Mouse (Mus musculus): ENCODE measurements at regions not wholly inside any gene's neighbourhood (a gene's known extent, or its start where the extent isn't known, plus 50 kb on each side); places are given as distances from the start of the nearest gene placed in this dataset.
"Not testable (repeated sequence)": the region's sequence is repeated elsewhere in the genome, so short reads cannot be mapped to it uniquely, and the experiment has no call there.

DNA sequence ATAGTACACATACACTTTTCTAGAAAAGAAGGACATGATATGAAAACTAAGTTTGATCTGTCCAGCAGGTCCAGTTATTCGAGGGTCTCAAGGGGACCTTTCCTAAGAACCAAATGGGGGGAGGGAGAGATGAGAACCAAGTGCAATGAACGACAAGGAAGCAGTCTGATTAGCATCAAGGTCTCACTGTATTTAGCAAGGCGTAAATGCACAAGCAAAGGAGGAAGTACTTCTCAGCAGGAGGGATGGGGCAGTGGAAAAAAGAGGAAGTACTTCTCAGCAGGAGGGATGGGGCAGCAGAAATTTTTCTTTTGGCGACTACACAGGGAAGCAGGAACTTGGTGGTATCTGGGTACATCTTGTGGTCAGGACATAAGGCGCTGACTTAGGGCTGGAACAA lies 545.5 kb downstream of the Serpinb8 start:
- H3K4me3 ChIP-seq (replicated peaks; ENCODE audit: low read length); H3K27ac ChIP-seq; H3K4me2 ChIP-seq (replicated peaks); H3K27me3 ChIP-seq (ENCODE audit: control insufficient read depth, insufficient read depth, low read length); ATAC-seq (ENCODE audit: low FRiP score); H3K4me1 ChIP-seq (replicated peaks; ENCODE audit: control insufficient read depth, insufficient read depth, low read length); H3K9ac ChIP-seq; H3K36me3 ChIP-seq (replicated peaks; ENCODE audit: control insufficient read depth, insufficient read depth); DNase-seq (ENCODE audit: low spot score); H3K9me3 ChIP-seq (ENCODE audit: control insufficient read depth, low read length): not testable (repeated sequence)
- WGBS: 76% methylated on average over 5 of the region's 5 CpGs

DNA sequence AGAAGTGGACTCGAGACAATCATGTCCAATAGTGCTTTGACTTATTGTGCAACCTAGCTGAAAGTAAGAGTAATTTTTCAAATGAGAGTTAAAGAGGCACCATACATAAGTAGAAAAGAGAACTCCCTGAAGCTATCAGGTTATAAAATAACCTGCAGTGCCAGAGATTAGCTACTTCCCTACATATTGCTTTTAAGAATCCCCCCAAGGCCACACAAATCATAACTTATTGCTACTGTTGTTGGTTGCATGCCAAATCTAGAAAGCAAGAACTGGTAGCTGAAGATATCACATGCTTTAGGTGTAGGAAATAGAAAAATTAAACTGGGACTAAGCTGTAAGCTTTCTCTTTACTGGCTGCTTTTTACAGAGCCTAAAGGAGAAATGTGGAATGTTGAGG lies 554.3 kb downstream of the Serpinb8 start:
- Histone ChIP-seq H3K4me1 (replicated peaks; ENCODE audit: control insufficient read depth, insufficient read depth, low read length) (no peaks in the 10 kb centered on the region), H3K4me2 (replicated peaks) (no peak overlapping the region), H3K27me3 (ENCODE audit: control insufficient read depth, insufficient read depth, low read length) (no peaks in the 10 kb centered on the region), H3K9ac (no peak overlapping the region), H3K27ac (no peak overlapping the region), H3K36me3 (replicated peaks; ENCODE audit: control insufficient read depth, insufficient read depth) (no peaks in the 10 kb centered on the region), H3K4me3 (replicated peaks; ENCODE audit: low read length) (no peak overlapping the region), H3K9me3 (ENCODE audit: control insufficient read depth, low read length) (no peaks in the 10 kb centered on the region)
- 81% methylated on average over 1 of the region's 1 CpGs for WGBS
- ATAC-seq (ENCODE audit: low FRiP score) (no peak), DNase-seq (ENCODE audit: low spot score) (no peak)

DNA sequence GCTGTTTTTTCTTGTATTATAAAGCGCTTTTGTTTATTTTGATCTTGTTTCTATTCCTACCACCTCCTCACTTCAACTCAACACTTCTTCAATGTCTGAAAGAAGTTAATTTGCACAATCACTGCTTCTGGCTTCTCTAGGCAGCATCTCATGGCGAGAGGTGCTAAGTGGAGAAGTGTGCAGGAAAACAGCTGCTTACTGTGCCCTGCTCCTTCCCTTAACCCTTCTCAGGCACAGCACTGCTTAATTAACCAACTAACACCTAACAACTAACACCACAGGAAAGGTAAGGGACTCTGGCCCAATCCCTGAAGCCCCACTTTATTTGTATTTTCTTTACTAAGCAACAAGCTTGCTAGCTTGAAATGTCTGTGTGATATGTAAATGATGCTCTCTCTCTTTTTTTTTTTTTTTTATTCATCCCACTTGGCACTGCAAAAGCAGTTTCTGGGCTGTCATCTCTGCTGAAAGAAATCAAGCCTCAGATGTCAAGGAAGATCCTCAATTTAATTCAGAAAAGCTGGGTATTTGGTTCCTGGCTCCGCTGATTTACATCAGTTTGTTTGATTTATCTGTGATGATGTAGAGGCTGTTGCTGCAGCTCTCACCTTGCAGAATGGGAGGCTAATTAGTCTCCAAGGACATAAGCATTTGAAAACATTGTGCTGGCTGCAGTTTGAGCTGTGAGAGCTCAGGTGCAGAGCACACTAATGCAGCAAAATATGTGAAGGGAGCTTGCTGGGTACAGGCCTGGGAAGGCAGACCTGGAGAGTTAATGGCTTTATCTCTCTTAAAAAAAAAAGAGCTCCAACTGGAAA lies 591.8 kb downstream of the Serpinb8 start:
- H3K4me3 ChIP-seq (replicated peaks; ENCODE audit: low read length): no peak overlapping the region
- H3K9me3 ChIP-seq (ENCODE audit: control insufficient read depth, low read length): no peaks in the 10 kb centered on the region
- DNase-seq (ENCODE audit: low spot score): peak; percentile 32
- no peak overlapping the region for H3K4me2 ChIP-seq (replicated peaks)
- WGBS: 45% methylated on average over 3 of the region's 3 CpGs
- no peak overlapping the region for H3K9ac ChIP-seq
- no peaks in the 10 kb centered on the region for H3K27me3 ChIP-seq (ENCODE audit: control insufficient read depth, insufficient read depth, low read length)
- H3K4me1 ChIP-seq (replicated peaks; ENCODE audit: control insufficient read depth, insufficient read depth, low read length): 0 out of 2 replicates have a peak, but pooled peaks cover 5% of the 10 kb centered on the region
- ATAC-seq (ENCODE audit: low FRiP score): peak; percentile 62
- H3K27ac ChIP-seq: 0 out of 2 replicates have a peak overlapping the region, but pooled peaks have one; percentile 44
- H3K36me3 ChIP-seq (replicated peaks; ENCODE audit: control insufficient read depth, insufficient read depth): no peaks in the 10 kb centered on the region

DNA sequence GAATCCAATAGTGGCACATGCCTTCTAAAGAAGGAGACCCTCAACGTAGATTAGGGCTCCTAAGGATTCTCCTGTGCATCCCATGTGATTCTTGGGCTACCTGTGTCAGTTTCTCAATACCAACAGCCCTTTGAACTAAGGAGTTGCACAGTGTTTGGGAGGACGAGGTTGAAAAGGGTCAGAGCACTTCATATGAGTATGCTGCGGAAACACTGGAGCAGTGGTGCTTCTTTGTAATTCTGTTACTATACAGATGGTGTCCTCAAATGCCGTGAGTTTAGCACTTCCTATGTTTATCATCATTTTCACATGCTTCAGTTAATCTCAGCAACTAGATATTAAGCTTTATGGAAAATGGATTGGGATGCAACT lies 592.3 kb downstream of the Serpinb8 start:
- ATAC-seq (ENCODE audit: low FRiP score): no peak

DNA sequence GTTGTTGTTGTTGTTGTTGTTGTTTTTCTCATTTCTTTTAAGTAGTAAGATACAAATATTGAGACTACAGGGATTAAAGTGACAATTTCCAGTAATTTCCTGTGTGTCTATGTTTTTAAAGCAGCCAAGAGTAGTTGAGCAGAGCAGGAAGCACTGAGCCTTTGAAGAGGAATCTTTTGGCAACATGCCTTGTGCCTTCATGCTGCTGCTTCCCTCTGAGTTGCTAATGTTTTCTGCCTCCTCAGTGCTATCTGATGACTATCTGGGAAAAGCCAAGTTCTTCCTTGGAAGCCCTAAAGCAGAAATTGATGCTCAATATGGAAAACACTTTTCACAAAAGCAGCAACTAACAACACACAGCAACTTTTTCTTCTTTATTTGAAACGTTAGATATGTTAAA lies 634.2 kb downstream of the Serpinb8 start:
- no peak overlapping the region for H3K9ac ChIP-seq
- H3K27me3 ChIP-seq (ENCODE audit: control insufficient read depth, insufficient read depth, low read length): no peaks in the 10 kb centered on the region
- no peak for DNase-seq (ENCODE audit: low spot score)
- H3K27ac ChIP-seq: no peak overlapping the region
- H3K9me3 ChIP-seq (ENCODE audit: control insufficient read depth, low read length): no peaks in the 10 kb centered on the region
- H3K4me1 ChIP-seq (replicated peaks; ENCODE audit: control insufficient read depth, insufficient read depth, low read length): no peaks in the 10 kb centered on the region
- no peaks in the 10 kb centered on the region for H3K36me3 ChIP-seq (replicated peaks; ENCODE audit: control insufficient read depth, insufficient read depth)
- H3K4me3 ChIP-seq (replicated peaks; ENCODE audit: low read length): no peak overlapping the region
- no peak for ATAC-seq (ENCODE audit: low FRiP score)
- 78% methylated on average over 1 of the region's 1 CpGs for WGBS
- no peak overlapping the region for H3K4me2 ChIP-seq (replicated peaks)

More for the DNA sequence above, 592.3 kb downstream of the Serpinb8 start:
- H3K27me3 ChIP-seq (ENCODE audit: control insufficient read depth, insufficient read depth, low read length): no peaks in the 10 kb centered on the region
- no peaks in the 10 kb centered on the region for H3K9me3 ChIP-seq (ENCODE audit: control insufficient read depth, low read length)
- H3K27ac ChIP-seq: peak overlapping the region; percentile 44; the same call in 1 of the 2 replicates
- H3K4me1 ChIP-seq (replicated peaks; ENCODE audit: control insufficient read depth, insufficient read depth, low read length): 0 out of 2 replicates have a peak, but pooled peaks cover 5% of the 10 kb centered on the region
- no peak for DNase-seq (ENCODE audit: low spot score)
- WGBS: 50% methylated on average over 4 of the region's 4 CpGs
- H3K36me3 ChIP-seq (replicated peaks; ENCODE audit: control insufficient read depth, insufficient read depth): no peaks in the 10 kb centered on the region
- no peak overlapping the region for H3K4me2 ChIP-seq (replicated peaks)
- no peak overlapping the region for H3K4me3 ChIP-seq (replicated peaks; ENCODE audit: low read length)
- H3K9ac ChIP-seq: no peak overlapping the region

DNA sequence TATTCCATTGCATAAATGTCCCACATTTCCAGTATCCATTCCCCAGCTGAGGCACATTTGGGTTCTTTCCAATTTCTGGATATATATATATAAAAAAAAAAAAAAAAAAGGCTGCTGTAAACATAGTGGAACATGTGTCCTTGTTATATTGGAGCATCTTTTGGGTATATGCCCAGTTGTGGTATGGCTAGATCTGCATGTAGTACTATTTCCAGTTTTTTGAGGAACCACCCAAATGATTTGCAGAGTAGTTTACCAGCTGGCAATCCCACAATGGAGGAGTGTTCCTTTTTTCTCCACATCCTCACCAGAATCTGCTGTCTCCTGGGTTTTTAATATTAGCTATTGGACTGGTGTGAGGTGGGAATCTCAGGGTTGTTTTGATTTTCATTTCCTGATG lies 650.3 kb downstream of the Serpinb8 start:
- ATAC-seq (ENCODE audit: low FRiP score) (no peak), DNase-seq (ENCODE audit: low spot score) (no peak)
- no peak overlapping the region for H3K4me3 ChIP-seq (replicated peaks; ENCODE audit: low read length)
- H3K27me3 ChIP-seq (ENCODE audit: control insufficient read depth, insufficient read depth, low read length): no peaks in the 10 kb centered on the region
- 0 out of 2 replicates have a peak, but pooled peaks cover 3% of the 10 kb centered on the region for H3K9me3 ChIP-seq (ENCODE audit: control insufficient read depth, low read length)
- H3K4me2 ChIP-seq (replicated peaks): no peak overlapping the region
- no peaks in the 10 kb centered on the region for H3K36me3 ChIP-seq (replicated peaks; ENCODE audit: control insufficient read depth, insufficient read depth)
- H3K27ac ChIP-seq: no peak overlapping the region
- H3K9ac ChIP-seq: no peak overlapping the region
- H3K4me1 ChIP-seq (replicated peaks; ENCODE audit: control insufficient read depth, insufficient read depth, low read length): no peaks in the 10 kb centered on the region

DNA sequence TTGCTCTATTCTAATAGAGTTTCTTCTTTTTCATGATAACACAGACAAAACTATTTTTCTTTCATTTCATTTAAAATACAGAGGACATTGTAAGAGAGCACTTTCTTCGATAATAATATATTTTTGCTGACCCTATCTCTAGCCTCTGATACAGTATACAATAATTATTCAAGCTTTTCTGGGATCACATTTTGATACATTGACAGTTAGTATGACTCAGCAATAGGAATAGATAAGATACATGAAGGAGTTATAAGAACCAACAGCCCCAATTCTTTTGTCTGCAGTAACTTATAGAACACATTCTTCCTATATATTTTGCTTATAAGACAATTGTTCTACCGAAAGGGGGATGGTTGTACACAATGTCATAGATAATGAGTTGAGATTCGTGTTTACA lies 665.3 kb downstream of the Serpinb8 start:
- ATAC-seq (ENCODE audit: low FRiP score) (no peak), DNase-seq (ENCODE audit: low spot score) (no peak)
- H3K4me2 ChIP-seq (replicated peaks): no peak overlapping the region
- no peaks in the 10 kb centered on the region for H3K27me3 ChIP-seq (ENCODE audit: control insufficient read depth, insufficient read depth, low read length)
- H3K4me1 ChIP-seq (replicated peaks; ENCODE audit: control insufficient read depth, insufficient read depth, low read length): no peaks in the 10 kb centered on the region
- H3K9ac ChIP-seq: no peak overlapping the region
- WGBS: 86% methylated on average over 3 of the region's 3 CpGs
- H3K36me3 ChIP-seq (replicated peaks; ENCODE audit: control insufficient read depth, insufficient read depth): no peaks in the 10 kb centered on the region
- H3K4me3 ChIP-seq (replicated peaks; ENCODE audit: low read length): no peak overlapping the region
- no peaks in the 10 kb centered on the region for H3K9me3 ChIP-seq (ENCODE audit: control insufficient read depth, low read length)
- H3K27ac ChIP-seq: no peak overlapping the region

DNA sequence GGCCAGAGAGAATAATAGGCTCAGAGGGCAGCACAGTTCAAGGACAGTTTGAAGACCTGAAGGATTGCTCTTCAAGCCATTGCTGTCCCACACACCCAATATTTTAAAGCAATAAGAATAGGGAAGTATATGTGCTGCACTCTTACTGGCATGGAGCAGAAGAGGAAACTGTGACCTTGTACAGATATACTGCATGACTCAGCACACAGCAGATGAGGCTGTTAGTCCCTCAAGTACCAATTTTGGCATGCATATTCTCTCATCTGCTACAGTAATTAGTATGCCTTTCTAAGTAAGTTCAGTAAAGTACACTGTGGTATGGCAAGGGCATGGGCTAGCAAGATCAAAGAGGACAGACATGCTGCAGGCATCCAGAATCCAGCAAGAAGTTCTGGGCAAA lies 669.5 kb downstream of the Serpinb8 start:
- no peaks in the 10 kb centered on the region for H3K27me3 ChIP-seq (ENCODE audit: control insufficient read depth, insufficient read depth, low read length)
- DNase-seq (ENCODE audit: low spot score) (no peak), ATAC-seq (ENCODE audit: low FRiP score) (no peak)
- no peak overlapping the region for H3K4me3 ChIP-seq (replicated peaks; ENCODE audit: low read length)
- no peaks in the 10 kb centered on the region for H3K9me3 ChIP-seq (ENCODE audit: control insufficient read depth, low read length)
- no peak overlapping the region for H3K4me2 ChIP-seq (replicated peaks)
- no peak overlapping the region for H3K27ac ChIP-seq
- no peak overlapping the region for H3K9ac ChIP-seq
- H3K4me1 ChIP-seq (replicated peaks; ENCODE audit: control insufficient read depth, insufficient read depth, low read length): no peaks in the 10 kb centered on the region
- H3K36me3 ChIP-seq (replicated peaks; ENCODE audit: control insufficient read depth, insufficient read depth): no peaks in the 10 kb centered on the region

DNA sequence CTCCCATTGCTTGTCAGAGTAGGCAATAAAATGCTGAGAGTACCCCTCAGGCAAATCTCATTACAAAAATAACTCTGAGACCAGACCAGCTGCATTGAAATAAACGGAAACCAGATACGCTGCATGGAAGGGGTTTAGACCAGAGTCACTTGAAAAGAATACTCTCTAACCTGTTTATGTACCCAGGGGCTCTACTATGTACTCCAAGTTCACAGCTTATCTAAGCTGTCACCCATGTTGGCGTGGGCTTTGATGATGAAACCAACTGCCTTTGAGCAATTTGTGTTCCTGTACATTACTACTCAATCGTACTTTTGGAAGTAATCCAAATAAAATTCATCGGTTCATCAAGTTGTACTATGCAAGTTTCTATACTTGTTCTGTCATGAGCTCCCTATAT lies 692.3 kb downstream of the Serpinb8 start:
- Histone ChIP-seq H3K4me2 (replicated peaks) (no peak overlapping the region), H3K4me1 (replicated peaks; ENCODE audit: control insufficient read depth, insufficient read depth, low read length) (no peaks in the 10 kb centered on the region), H3K4me3 (replicated peaks; ENCODE audit: low read length) (no peak overlapping the region), H3K9ac (no peak overlapping the region), H3K36me3 (replicated peaks; ENCODE audit: control insufficient read depth, insufficient read depth) (no peaks in the 10 kb centered on the region), H3K27ac (no peak overlapping the region), H3K9me3 (ENCODE audit: control insufficient read depth, low read length) (no peaks in the 10 kb centered on the region), H3K27me3 (ENCODE audit: control insufficient read depth, insufficient read depth, low read length) (no peaks in the 10 kb centered on the region)
- 86% methylated on average over 5 of the region's 5 CpGs for WGBS
- no peak for DNase-seq (ENCODE audit: low spot score)
- ATAC-seq (ENCODE audit: low FRiP score): no peak

DNA sequence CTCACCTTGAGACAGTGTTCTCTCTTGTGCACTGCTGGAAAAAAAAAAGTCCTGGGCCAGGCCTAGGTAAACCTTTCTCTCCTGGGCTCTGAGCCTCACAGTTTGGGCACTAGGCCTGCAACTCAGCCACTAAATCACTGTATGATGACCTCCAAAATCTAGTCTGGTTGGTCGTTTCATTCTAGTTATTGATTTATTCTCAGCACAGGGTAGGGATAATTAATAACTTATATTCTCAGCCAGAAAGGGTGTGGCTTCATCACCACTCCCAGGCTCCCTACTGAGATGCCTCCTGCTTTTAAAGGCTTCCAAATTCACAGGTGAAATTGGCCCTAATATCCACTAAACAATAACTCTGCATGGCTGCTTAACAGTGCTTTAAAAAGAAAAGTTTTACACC lies 696.8 kb downstream of the Serpinb8 start:
- WGBS: 59% methylated on average over 1 of the region's 1 CpGs
- Histone ChIP-seq H3K27ac (no peak overlapping the region), H3K9ac (no peak overlapping the region), H3K36me3 (replicated peaks; ENCODE audit: control insufficient read depth, insufficient read depth) (no peaks in the 10 kb centered on the region), H3K4me3 (replicated peaks; ENCODE audit: low read length) (no peak overlapping the region), H3K27me3 (ENCODE audit: control insufficient read depth, insufficient read depth, low read length) (no peaks in the 10 kb centered on the region), H3K9me3 (ENCODE audit: control insufficient read depth, low read length) (no peaks in the 10 kb centered on the region), H3K4me1 (replicated peaks; ENCODE audit: control insufficient read depth, insufficient read depth, low read length) (no peaks in the 10 kb centered on the region), H3K4me2 (replicated peaks) (no peak overlapping the region)
- ATAC-seq (ENCODE audit: low FRiP score): no peak
- no peak for DNase-seq (ENCODE audit: low spot score)
